Mouse (Mus musculus) intestine, embryonic 14.5 days (tissue): ENCODE data around the gene Grk3. TPM values are rescaled to one million over a fixed set of nuclear protein-coding genes. Genes with fewer than 3 reads are reported as not detected.
A peak's percentile ranks its signal among the peaks of the same experiment; 100 is the strongest.

ENCODE experiments used
- ATAC-seq: fragments of 200-750 bp; cut with Nextera tagmentation; replicated peaks from 2 replicates; pipeline ENCODE4 v1.8.0; 2017; ENCODE audit warnings: low read depth, moderate number of reproducible peaks, moderate TSS enrichment, moderate library complexity; ENCODE audit not compliant: low FRiP score, low TSS enrichment
- DNase-seq: peaks from one replicate; pipeline ENCODE4 v3.0.0-alpha.2; 2018; ENCODE audit warnings: low spot score
- H3K27ac ChIP-seq: fragments of 300-500 bp; sonication (generic); 2 replicates; pipeline ENCODE4 v1.5.1; 2014; ENCODE audit warnings: low read depth, mild to moderate bottlenecking, control low read depth
- H3K27me3 ChIP-seq: fragments of 300-500 bp; sonication (generic); replicated peaks from 2 replicates; pipeline ENCODE4 v1.6.1; 2014; ENCODE audit warnings: low read length, control low read depth; ENCODE audit not compliant: control insufficient read depth, insufficient read depth
- H3K36me3 ChIP-seq: fragments of 300-500 bp; sonication (generic); 2 replicates; pipeline ENCODE4 v1.6.1; 2014; ENCODE audit warnings: low read length, control low read depth; ENCODE audit not compliant: control insufficient read depth, insufficient read depth
- H3K4me1 ChIP-seq: fragments of 300-500 bp; sonication (generic); replicated peaks from 2 replicates; pipeline ENCODE4 v1.6.1; 2014; ENCODE audit warnings: low read length, control low read depth, mixed read lengths; ENCODE audit not compliant: control insufficient read depth, insufficient read depth
- H3K4me2 ChIP-seq: fragments of 300-500 bp; sonication (generic); 2 replicates; pipeline ENCODE4 v1.6.1; 2014; ENCODE audit warnings: low read length
- H3K4me3 ChIP-seq: fragments of 300-500 bp; sonication (generic); 2 replicates; pipeline ENCODE4 v1.5.1; 2014; ENCODE audit warnings: low read depth, low read length, control low read depth, mixed read lengths
- H3K9ac ChIP-seq: fragments of 300-500 bp; sonication (generic); 2 replicates; pipeline ENCODE4 v1.6.1; 2014; ENCODE audit warnings: mild to moderate bottlenecking, low read length
- H3K9me3 ChIP-seq: fragments of 300-500 bp; sonication (generic); 2 replicates; pipeline ENCODE4 v1.6.1; 2016; ENCODE audit warnings: low read length, control low read depth; ENCODE audit not compliant: control insufficient read depth
- WGBS: fragments of 180-500 bp; shearing (Covaris S2); extraction: QIAGEN DNeasy Blood & Tissue Kit; methylation state at CpG from one replicate; pipeline ENCODE4 v1.1.7; 2014; 5-methylcytosine and 5-hydroxymethylcytosine counted together
- polyA plus RNA-seq: library from polyadenylated mRNA; unstranded; fragments of >200 nt; fragmentation: Nextera tagmentation; extraction: Ambion mirVana; gene quantifications from 2 replicates; pipeline ENCODE4 v1.2.1, GENCODE M21; 2014

Gene Grk3
- polyA plus RNA-seq, 1 experiment from 2014 or later: 15.7 TPM

- H3K4me1 ChIP-seq: no peaks in the 10 kb centered on the region
- H3K36me3 ChIP-seq: peaks cover 40% of the 10 kb centered on the region
- no peak overlapping the region for H3K27ac ChIP-seq
- ATAC-seq (no peak), DNase-seq (no peak)
- H3K9ac ChIP-seq: no peak overlapping the region
- no peaks in the 10 kb centered on the region for H3K9me3 ChIP-seq
- 90% methylated on average over 12 of the region's 12 CpGs for WGBS
- H3K4me2 ChIP-seq: no peak overlapping the region
- no peaks in the 10 kb centered on the region for H3K27me3 ChIP-seq
- H3K4me3 ChIP-seq: no peak overlapping the region
These were observed 74.6 kb downstream of the Grk3 start for GRCm38 (mm10) chr5:112941001-112941400.

GRCm38 (mm10) chr5:112936632-112937031, 79.0 kb downstream of the Grk3 start:
- DNase-seq (no peak), ATAC-seq (0 out of 2 replicates have a peak, but pooled peaks have one; percentile 36)
- no peaks in the 10 kb centered on the region for H3K9me3 ChIP-seq
- no peak overlapping the region for H3K27ac ChIP-seq
- WGBS: 79% methylated on average over 10 of the region's 10 CpGs
- no peak overlapping the region for H3K4me3 ChIP-seq
- H3K27me3 ChIP-seq: no peaks in the 10 kb centered on the region
- H3K4me2 ChIP-seq: no peak overlapping the region
- no peak overlapping the region for H3K9ac ChIP-seq
- H3K36me3 ChIP-seq: peaks cover 35% of the 10 kb centered on the region
- H3K4me1 ChIP-seq: peaks cover 6% of the 10 kb centered on the region; the same call in 1 of the 2 replicates

DNA sequence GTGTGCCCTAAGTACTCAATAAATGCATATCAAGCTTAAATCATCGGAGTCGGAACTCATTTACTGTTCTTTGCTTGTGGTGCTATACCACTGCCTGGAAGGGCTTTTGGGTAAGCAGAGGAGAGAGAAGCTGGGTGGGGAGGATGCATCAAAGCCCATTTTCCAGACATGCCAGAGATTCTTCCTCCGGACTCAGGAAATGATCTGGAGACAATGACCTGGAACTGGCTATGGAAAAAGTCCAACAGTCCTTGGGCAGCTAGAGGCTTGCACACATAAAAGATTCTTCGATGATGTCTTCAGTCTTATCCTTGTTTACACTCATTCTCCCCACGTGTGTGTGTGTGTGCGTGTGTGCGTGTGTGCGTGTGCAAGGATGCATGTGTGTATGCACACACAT, 80.2 kb downstream of the Grk3 start:
- DNase-seq (no peak), ATAC-seq (no peak)
- 84% methylated on average over 8 of the region's 8 CpGs for WGBS
- Histone ChIP-seq H3K4me3 (no peak overlapping the region), H3K27me3 (no peaks in the 10 kb centered on the region), H3K36me3 (peaks cover 28% of the 10 kb centered on the region), H3K27ac (no peak overlapping the region), H3K9me3 (no peaks in the 10 kb centered on the region), H3K4me2 (no peak overlapping the region), H3K4me1 (peaks cover 6% of the 10 kb centered on the region; the same call in 1 of the 2 replicates), H3K9ac (no peak overlapping the region)

DNA sequence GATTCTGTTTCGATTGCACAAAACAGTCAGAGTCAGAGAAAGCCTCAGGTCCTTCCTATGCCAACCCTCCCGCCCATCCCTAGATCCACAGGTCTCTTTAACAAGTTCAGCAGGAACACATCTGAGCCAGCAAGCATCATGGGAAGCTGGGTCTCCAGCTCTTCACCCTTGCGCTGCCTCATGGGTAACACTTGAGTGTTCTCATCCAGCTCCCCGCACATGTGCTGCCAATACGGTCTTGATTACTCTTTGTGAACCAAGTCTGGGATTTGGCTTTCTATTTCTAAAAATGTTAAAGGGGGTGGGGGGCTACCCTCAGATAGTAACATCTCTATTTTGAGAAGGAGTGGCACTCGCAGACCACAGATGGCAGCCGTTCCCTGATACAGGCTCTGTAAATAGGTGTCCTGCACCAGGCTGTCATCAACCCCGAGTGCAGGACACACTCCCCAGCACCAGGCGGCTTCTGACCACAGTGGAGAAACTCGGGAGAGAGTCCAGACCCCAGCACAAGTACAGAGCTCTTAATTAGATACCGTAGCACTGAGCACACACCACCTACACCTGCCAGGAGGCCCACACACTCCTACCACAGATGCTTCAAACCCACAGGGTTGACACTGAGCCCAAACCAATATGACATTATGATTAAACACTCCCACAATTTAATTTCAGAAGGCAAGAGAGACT, 82.6 kb downstream of the Grk3 start:
- no peak overlapping the region for H3K27ac ChIP-seq
- no peaks in the 10 kb centered on the region for H3K9me3 ChIP-seq
- no peak overlapping the region for H3K4me2 ChIP-seq
- no peaks in the 10 kb centered on the region for H3K27me3 ChIP-seq
- no peak overlapping the region for H3K9ac ChIP-seq
- no peak for DNase-seq
- no peak for ATAC-seq
- peaks cover 18% of the 10 kb centered on the region for H3K36me3 ChIP-seq
- no peak overlapping the region for H3K4me3 ChIP-seq
- WGBS: 78% methylated on average over 11 of the region's 11 CpGs
- peaks cover 6% of the 10 kb centered on the region; the same call in 1 of the 2 replicates for H3K4me1 ChIP-seq

- H3K4me3 ChIP-seq: no peak overlapping the region
- H3K4me2 ChIP-seq: no peak overlapping the region
- H3K9me3 ChIP-seq: no peaks in the 10 kb centered on the region
- 89% methylated on average over 5 of the region's 5 CpGs for WGBS
- no peak overlapping the region for H3K9ac ChIP-seq
- ATAC-seq (no peak), DNase-seq (no peak)
- peaks cover 10% of the 10 kb centered on the region for H3K4me1 ChIP-seq
- no peaks in the 10 kb centered on the region for H3K27me3 ChIP-seq
- no peak overlapping the region for H3K27ac ChIP-seq
- H3K36me3 ChIP-seq: peaks cover 8% of the 10 kb centered on the region; the same call in 1 of the 2 replicates
These were observed 83.7 kb downstream of the Grk3 start for GRCm38 (mm10) chr5:112931901-112932300.

DNA sequence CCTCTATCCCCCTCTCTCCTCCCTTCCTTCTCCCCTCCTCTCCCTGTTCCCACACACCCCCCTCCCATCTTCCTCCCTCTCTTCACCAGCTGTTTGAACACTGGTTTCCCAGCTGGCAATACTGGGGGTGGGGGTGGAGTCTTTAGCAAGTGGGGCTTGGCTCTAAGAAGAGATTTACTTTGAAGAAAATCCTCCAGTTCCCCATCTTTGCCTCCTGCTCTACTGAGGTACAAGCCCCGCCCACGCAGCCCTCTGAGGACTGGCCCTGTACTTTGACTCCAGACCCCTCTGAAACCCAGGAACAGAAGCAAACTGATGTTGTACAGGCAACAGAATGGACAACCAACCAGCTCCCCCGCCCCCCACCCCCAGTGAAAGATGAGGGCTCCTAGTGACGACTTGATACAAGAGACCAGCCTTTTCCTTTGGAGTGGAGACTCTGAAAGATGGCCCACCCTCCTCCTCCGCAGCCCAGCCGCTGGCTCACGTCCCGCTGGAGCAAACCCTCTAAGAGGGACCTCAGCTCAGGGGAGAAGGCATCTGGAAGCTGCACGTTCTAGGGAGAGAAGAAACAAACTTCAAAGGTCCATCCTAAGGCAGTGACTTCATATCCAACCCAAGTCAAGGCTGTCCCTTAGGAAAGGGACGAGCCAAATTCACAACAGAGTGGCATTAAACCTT, 87.2 kb downstream of the Grk3 start:
- Histone ChIP-seq H3K9ac (no peak overlapping the region), H3K9me3 (no peaks in the 10 kb centered on the region), H3K4me3 (no peak overlapping the region), H3K27ac (peak overlapping the region; percentile 72; the same call in 1 of the 2 replicates), H3K27me3 (no peaks in the 10 kb centered on the region), H3K4me2 (no peak overlapping the region), H3K36me3 (no peaks in the 10 kb centered on the region), H3K4me1 (peaks cover 4% of the 10 kb centered on the region; the same call in 1 of the 2 replicates)
- 23% methylated on average over 10 of the region's 10 CpGs for WGBS
- peak; percentile 61 for DNase-seq
- peak; percentile 32; the same call in 1 of the 2 replicates for ATAC-seq

DNA sequence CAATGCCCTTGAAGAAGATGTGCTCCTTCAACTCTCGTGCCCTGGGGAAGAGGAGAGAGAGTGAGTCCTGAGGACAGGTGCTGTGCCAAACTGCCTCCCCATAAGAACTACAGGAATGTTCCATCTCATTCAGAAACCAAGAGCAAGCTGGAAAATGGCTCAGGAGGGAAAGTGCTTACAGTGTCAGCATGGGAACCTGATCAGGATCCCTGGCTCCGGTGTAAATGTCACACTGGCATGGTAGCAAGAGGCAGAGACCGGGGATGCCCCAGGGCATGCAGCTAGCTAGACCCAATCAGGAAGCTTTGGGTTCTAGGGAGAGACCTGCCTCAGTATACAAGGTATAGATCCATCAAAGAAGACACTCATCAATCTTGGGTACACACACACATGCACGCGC, 90.2 kb downstream of the Grk3 start:
- H3K36me3 ChIP-seq: no peaks in the 10 kb centered on the region
- WGBS: 93% methylated on average over 5 of the region's 5 CpGs
- no peak overlapping the region for H3K27ac ChIP-seq
- no peak overlapping the region for H3K9ac ChIP-seq
- H3K4me3 ChIP-seq: no peak overlapping the region
- no peak overlapping the region for H3K4me2 ChIP-seq
- H3K27me3 ChIP-seq: no peaks in the 10 kb centered on the region
- ATAC-seq (no peak), DNase-seq (no peak)
- no peaks in the 10 kb centered on the region for H3K9me3 ChIP-seq
- peaks cover 4% of the 10 kb centered on the region; the same call in 1 of the 2 replicates for H3K4me1 ChIP-seq

DNA sequence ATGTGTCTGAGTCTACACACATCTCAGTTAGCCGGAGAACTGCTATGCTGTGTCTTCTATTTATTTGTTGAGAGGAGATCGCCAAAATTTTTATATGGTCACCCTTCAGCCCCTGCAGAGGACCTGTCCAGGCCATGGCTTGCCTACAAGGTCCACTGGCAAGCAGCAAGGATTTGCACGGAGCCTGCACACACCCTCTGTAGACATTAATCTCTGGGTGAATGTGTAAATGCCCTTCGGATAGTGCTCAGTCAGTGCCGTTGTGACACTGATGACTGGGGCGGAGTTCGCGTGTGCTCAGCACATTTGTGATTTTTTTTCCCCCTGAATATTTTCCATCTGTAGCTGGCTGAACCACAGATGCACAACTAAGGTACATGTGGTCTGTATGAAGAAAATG, 90.8 kb downstream of the Grk3 start:
- DNase-seq (no peak), ATAC-seq (no peak)
- H3K36me3 ChIP-seq: no peaks in the 10 kb centered on the region
- H3K9ac ChIP-seq: no peak overlapping the region
- H3K4me3 ChIP-seq: no peak overlapping the region
- no peak overlapping the region for H3K4me2 ChIP-seq
- H3K27ac ChIP-seq: no peak overlapping the region
- no peaks in the 10 kb centered on the region for H3K9me3 ChIP-seq
- 87% methylated on average over 8 of the region's 8 CpGs for WGBS
- H3K4me1 ChIP-seq: peaks cover 4% of the 10 kb centered on the region; the same call in 1 of the 2 replicates
- H3K27me3 ChIP-seq: no peaks in the 10 kb centered on the region
